Comparison of ENCODE assay signal across 14 mouse cellular contexts in the genomic region with DNA sequence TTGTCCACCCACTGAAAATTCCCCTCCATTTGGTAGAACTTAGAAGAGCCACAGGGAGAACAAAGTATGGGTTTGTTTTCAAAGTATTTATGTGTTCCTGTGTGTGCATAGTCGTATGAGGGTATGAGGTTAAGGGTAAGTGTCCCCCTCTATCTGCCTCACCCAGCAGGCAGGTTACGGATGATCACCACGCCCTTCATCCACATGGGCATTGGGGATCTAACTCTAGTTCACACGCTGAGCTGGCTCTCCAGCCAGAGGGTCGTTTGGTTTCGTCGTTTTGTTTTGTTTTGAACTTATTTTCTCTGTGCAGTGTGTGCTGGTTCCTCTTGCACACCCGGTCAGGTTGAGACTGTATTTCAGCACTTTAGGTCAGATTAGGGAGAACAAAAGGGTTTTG. TPM values are rescaled to one million over a fixed set of nuclear protein-coding genes. Genes with fewer than 3 reads are reported as not detected.
DNase-seq lines count a peak whose midpoint lies in the region; ATAC-seq and TF ChIP-seq lines count a peak whose summit lies in the region.
"Had no signal": no experiment of that assay in that cellular context is flagged by ENCODE, and none has a peak within 500 bp of the region (broad histone marks: within the 10 kb centered on the region; RNA-seq: fewer than 3 reads in every experiment).

No protein-coding gene starts in this region.

- intact Hi-C loops in gastrocnemius, adult 2 months (cut with DNase I) = no loop called here

- TF ChIP-seq CTCF in gastrocnemius, adult 2 months (IDR thresholded peaks at IDR 0.05) = no peak
- TF ChIP-seq CTCF in lung, embryonic 14.5 days (IDR thresholded peaks at IDR 0.05; ENCODE audit: low read depth) = no peak

- no peak for ATAC-seq in lung, embryonic 14.5 days (ENCODE audit: insufficient read depth)
- ATAC-seq in liver, embryonic 15.5 days (ENCODE audit: insufficient read depth) = peak; percentile 50

- no peaks in the 10 kb centered on the region for H3K36me3 ChIP-seq in lung, embryonic 14.5 days (ENCODE audit: insufficient read depth)
- peaks cover 7% of the 10 kb centered on the region for H3K36me3 ChIP-seq in liver, embryonic 15.5 days (replicated peaks)
- H3K36me3 ChIP-seq in limb, embryonic 10.5 days = no peaks in the 10 kb centered on the region
- H3K36me3 ChIP-seq: limb, embryonic 15.5 days; midbrain, embryonic 10.5 days had no signal

- H3K27me3 ChIP-seq in lung, embryonic 14.5 days (ENCODE audit: insufficient read depth, low read length) = no peaks in the 10 kb centered on the region
- H3K27me3 ChIP-seq in liver, embryonic 15.5 days = no peaks in the 10 kb centered on the region
- H3K27me3 ChIP-seq in limb, embryonic 10.5 days (ENCODE audit: low read depth, poor library complexity, severe bottlenecking) = no peaks in the 10 kb centered on the region
- H3K27me3 ChIP-seq: limb, embryonic 15.5 days had no signal

- H3K9ac ChIP-seq in lung, embryonic 14.5 days = no peak overlapping the region
- peak overlapping the region; percentile 59 for H3K9ac ChIP-seq in liver, embryonic 15.5 days
- H3K9ac ChIP-seq: limb, embryonic 15.5 days had no signal

- 74% methylated on average over 8 of the region's 8 CpGs for WGBS in lung, embryonic 14.5 days
- WGBS in liver, embryonic 15.5 days (ENCODE audit: insufficient replicate concordance) = 21% methylated on average over 8 of the region's 8 CpGs
- WGBS in limb, embryonic 10.5 days = 83% methylated on average over 8 of the region's 8 CpGs

- peaks cover 16% of the 10 kb centered on the region; the same call in 1 of the 2 replicates for H3K4me1 ChIP-seq in lung, embryonic 14.5 days (ENCODE audit: insufficient read depth)
- peaks cover 98% of the 10 kb centered on the region for H3K4me1 ChIP-seq in liver, embryonic 15.5 days (replicated peaks)
- peaks cover 36% of the 10 kb centered on the region for H3K4me1 ChIP-seq in limb, embryonic 10.5 days

- peak overlapping the region; percentile 29; the same call in 1 of the 2 replicates for H3K4me2 ChIP-seq in lung, embryonic 14.5 days
- peak overlapping the region; percentile 75 for H3K4me2 ChIP-seq in liver, embryonic 15.5 days
- H3K4me2 ChIP-seq: limb, embryonic 15.5 days had no signal

- H3K9me3 ChIP-seq in lung, embryonic 14.5 days (ENCODE audit: low read depth, low read length) = no peaks in the 10 kb centered on the region
- no peaks in the 10 kb centered on the region for H3K9me3 ChIP-seq in liver, embryonic 15.5 days (replicated peaks)
- H3K9me3 ChIP-seq in limb, embryonic 10.5 days (replicated peaks) = no peaks in the 10 kb centered on the region
- H3K9me3 ChIP-seq: limb, embryonic 15.5 days; midbrain, embryonic 10.5 days had no signal

- peak overlapping the region; percentile 73 for H3K27ac ChIP-seq in gastrocnemius, adult 2 months
- peak overlapping the region; percentile 10; the same call in 1 of the 2 replicates for H3K27ac ChIP-seq in lung, embryonic 14.5 days (ENCODE audit: low read depth)
- peak overlapping the region; percentile 94 for H3K27ac ChIP-seq in liver, embryonic 15.5 days (replicated peaks)
- H3K27ac ChIP-seq in limb, embryonic 10.5 days = no peak overlapping the region
- H3K27ac ChIP-seq: limb, embryonic 15.5 days; midbrain, embryonic 10.5 days had no signal

- no peak overlapping the region for H3K4me3 ChIP-seq in gastrocnemius, adult 2 months
- H3K4me3 ChIP-seq in lung, embryonic 14.5 days (ENCODE audit: low read depth, low read length) = no peak overlapping the region
- peak overlapping the region; percentile 61 for H3K4me3 ChIP-seq in liver, embryonic 15.5 days (replicated peaks)
- H3K4me3 ChIP-seq in limb, embryonic 10.5 days = no peak overlapping the region
- H3K4me3 ChIP-seq: limb, embryonic 15.5 days; midbrain, embryonic 10.5 days had no signal

- no peak for DNase-seq in gastrocnemius, adult 2 months
- DNase-seq in gastrocnemius, adult 8-10 months (ENCODE audit: low spot score in 2 of 2) = no peak
- DNase-seq in lung, embryonic 14.5 days = no peak
- no peak for DNase-seq in lung, postnatal 25 days (ENCODE audit: low spot score)
- peak; percentile 62 for DNase-seq in c-Kit-positive CD71-positive TER-119-positive erythroid progenitor cells, embryonic 14.5 days (ENCODE audit: low spot score)
- no peak for DNase-seq in limb, embryonic 10.5 days (ENCODE audit: low spot score)
- no peak for DNase-seq in urinary bladder, adult 2 months (ENCODE audit: low spot score)
- DNase-seq: cerebellum, adult 8-10 months; gastrocnemius, postnatal 36 days; kidney, adult 11 months; thymus, postnatal 25 days had no signal

RNA-seq across cellular contexts. Expression of a gene that starts 17.7 kb away (rescaled TPM):
- total RNA-seq in gastrocnemius, adult 2 months (2021) = 1 to 10 TPM; 4.6 to 6.8 TPM
- total RNA-seq in gastrocnemius, adult 8-10 months (2022) = 1 to 10 TPM; 3.0 to 4.5 (median 3.7) TPM
- polyA plus RNA-seq in lung, embryonic 14.5 days (2014; fragmentation: Nextera tagmentation; extraction: Ambion mirVana) = 18.8 and 19.0 TPM in 2 replicates
- polyA plus RNA-seq in liver, embryonic 15.5 days (2015; fragmentation: Nextera tagmentation; extraction: Ambion mirVana) = 42.5 and 42.7 TPM in 2 replicates
- polyA plus RNA-seq in limb, embryonic 10.5 days (2016; fragmentation: Nextera tagmentation; extraction: Ambion mirVana) = 5.5 and 6.2 TPM in 2 replicates
- polyA plus RNA-seq in urinary bladder, adult 2 months (2012; rRNA removed) = 18.1 and 21.7 TPM in 2 replicates

RNA-seq across cellular contexts. Expression of a gene that starts 21.7 kb away (rescaled TPM):
- total RNA-seq in gastrocnemius, adult 2 months (2021) = 10 to 100 TPM; 71.7 to 94.8 TPM
- 10 to 100 TPM; 76.0 to 91.9 (median 89.6) TPM for total RNA-seq in gastrocnemius, adult 8-10 months (2022)
- 45.6 and 49.6 TPM in 2 replicates for polyA plus RNA-seq in lung, embryonic 14.5 days (2014; fragmentation: Nextera tagmentation; extraction: Ambion mirVana)
- 30.7 and 31.7 TPM in 2 replicates for polyA plus RNA-seq in liver, embryonic 15.5 days (2015; fragmentation: Nextera tagmentation; extraction: Ambion mirVana)
- 76.9 and 80.9 TPM in 2 replicates for polyA plus RNA-seq in limb, embryonic 10.5 days (2016; fragmentation: Nextera tagmentation; extraction: Ambion mirVana)
- polyA plus RNA-seq in urinary bladder, adult 2 months (2012; rRNA removed) = 69.9 and 73.2 TPM in 2 replicates
